Mouse (Mus musculus) heart, adult 2 months (tissue): ENCODE results near the gene Nuak1.

Experiments used
- CTCF ChIP-seq: fragments of 200-600 bp; IDR thresholded peaks from 2 replicates; pipeline ENCODE4 v1.8.1; 2022; ENCODE audit warnings: antibody characterized with exemption, mild to moderate bottlenecking, moderate library complexity
- EP300 ChIP-seq: fragments of 200-500 bp; IDR thresholded peaks from 2 replicates; pipeline ENCODE4 v1.6.1; 2011; ENCODE audit warnings: low read depth, low read length, control low read depth; ENCODE audit not compliant: insufficient read depth
- POLR2A ChIP-seq: fragments of 200-500 bp; IDR thresholded peaks from 2 replicates; pipeline ENCODE4 v1.6.1; 2011; ENCODE audit warnings: mild to moderate bottlenecking, low read depth, low read length, control low read depth; ENCODE audit not compliant: insufficient read depth

DNA sequence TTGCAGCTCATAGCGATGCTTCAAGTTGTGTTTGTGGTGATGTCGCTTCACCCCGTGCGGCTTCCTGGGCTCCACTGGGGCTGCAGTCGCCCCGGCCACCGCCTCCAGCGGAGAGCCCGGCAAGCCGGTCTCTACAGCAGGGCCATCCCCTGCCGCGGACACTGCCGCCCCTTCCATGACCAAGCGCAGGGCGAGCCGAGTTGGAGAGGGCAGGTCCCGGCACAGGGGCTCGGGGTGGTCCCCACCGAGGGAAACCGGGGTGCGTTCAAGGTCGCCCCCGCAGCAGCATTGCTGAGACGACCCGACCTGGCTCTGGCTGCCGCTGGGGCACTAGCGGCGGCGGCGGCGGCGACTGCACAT, 236 bp downstream of the Nuak1 start:
- no peak for TF ChIP-seq CTCF
- TF ChIP-seq EP300: no peak
- no peak for TF ChIP-seq POLR2A
